ENCODE assay signal across 12 mouse cellular contexts in the genomic region with DNA sequence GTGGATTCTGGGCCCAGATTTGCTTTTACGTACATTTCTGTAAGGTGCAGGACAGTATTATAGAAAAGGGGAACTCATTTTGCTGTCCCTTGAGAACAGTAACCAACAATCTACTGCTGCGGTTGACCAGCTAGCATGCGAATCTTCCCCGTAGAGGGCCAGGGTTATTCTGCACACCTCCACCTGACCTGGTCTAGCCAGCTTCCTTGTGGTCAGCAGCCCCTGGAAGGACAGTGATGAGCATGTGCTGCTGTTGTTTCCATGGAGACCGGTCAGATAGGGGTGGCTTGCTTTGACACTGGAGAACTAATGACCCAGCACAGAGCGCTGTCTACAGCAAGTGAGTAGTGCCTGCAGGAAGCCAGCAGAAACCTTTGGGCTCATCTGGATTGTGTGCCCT.
"Had no signal": no experiment of that assay in that cellular context is flagged by ENCODE, and none has a peak within 500 bp of the region (broad histone marks: within the 10 kb centered on the region; RNA-seq: fewer than 3 reads in every experiment).

No protein-coding gene starts in this region.

- H3K9me3 ChIP-seq: limb, embryonic 12.5 days; midbrain, embryonic 12.5 days had no signal

- H3K4me2 ChIP-seq: limb, embryonic 12.5 days; liver, embryonic 11.5 days; lung, embryonic 14.5 days; midbrain, embryonic 12.5 days had no signal

- H3K9ac ChIP-seq: limb, embryonic 12.5 days; lung, embryonic 14.5 days; midbrain, embryonic 12.5 days had no signal

- DNase-seq: kidney, adult 9 months; lung, embryonic 14.5 days; lung, postnatal 10 days; lung, postnatal 4 days; right cerebral cortex, postnatal 25 days; thymus, postnatal 4 days had no signal

- H3K27ac ChIP-seq: limb, embryonic 12.5 days; midbrain, embryonic 12.5 days; stomach, postnatal 0 days had no signal

- ATAC-seq: intestine, embryonic 16.5 days; midbrain, embryonic 16.5 days had no signal

- H3K4me1 ChIP-seq: midbrain, embryonic 12.5 days had no signal

- H3K4me3 ChIP-seq: limb, embryonic 12.5 days; midbrain, embryonic 12.5 days had no signal

- H3K27me3 ChIP-seq: limb, embryonic 12.5 days; midbrain, embryonic 12.5 days had no signal

- H3K36me3 ChIP-seq: limb, embryonic 12.5 days; midbrain, embryonic 12.5 days had no signal
